Mouse (Mus musculus): ENCODE results near the gene Gm14692.
"Not testable (repeated sequence)": the region's sequence is repeated elsewhere in the genome, so short reads cannot be mapped to it uniquely, and the experiment has no call there.

Gene Gm14692

DNA sequence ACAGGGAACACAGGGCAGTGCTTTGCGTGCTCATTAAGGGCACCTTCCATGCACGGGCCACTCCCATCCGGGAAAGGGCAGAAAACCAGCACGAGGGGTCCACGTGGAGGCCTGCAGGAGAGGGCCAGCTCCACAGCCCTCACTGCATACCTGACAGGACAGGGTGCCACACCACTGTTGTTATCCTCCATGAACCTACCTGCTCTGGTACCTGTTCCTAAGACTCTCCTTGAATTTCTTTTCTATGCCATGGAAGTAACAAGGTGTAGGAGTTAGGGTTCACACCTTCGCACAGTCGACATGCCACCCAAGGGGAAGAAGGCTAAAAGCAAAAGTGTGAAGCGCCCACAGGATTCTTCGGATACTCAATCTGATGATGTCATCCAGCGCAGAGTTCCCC is at the start of gene Gm14692:
Gm14692 (plus strand) TSS at position 301 of the 400 bp plus-strand sequence.
- not testable (repeated sequence) for DNase-seq (ENCODE audit: low read depth, low spot score)

- not testable (repeated sequence) for DNase-seq (ENCODE audit: low read depth, low spot score)
Measured at GRCm38 (mm10) chrX:67693462-67693861, 2.0 kb upstream of the Gm14692 start, which contains the start of gene Gm1140. Gene Gm1140, minus strand, starts transcription at chrX:67693562.

All from brain, embryonic 18.5 days (tissue).